In the genomic region with DNA sequence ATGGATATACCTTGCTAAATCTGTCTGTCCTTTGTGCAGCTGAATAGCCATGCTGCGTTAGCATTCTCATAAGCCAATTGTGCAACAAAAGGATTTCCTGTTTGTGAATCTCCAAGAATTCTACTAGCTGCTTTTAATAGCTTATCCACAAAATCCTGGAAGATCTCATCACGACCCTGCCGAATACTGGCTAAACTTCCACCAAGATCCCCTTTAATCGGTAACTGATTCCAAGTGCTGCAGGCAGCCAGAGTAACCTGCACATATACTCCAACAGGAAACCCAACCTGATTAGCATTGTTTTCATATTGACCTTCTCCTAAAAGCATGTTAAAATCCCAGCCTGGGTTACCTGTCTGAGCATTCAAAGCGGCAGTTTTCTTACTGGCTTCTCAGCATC, we compare ENCODE assay signal across 28 mouse cellular contexts. TPM values are rescaled to one million over a fixed set of nuclear protein-coding genes. Genes with fewer than 3 reads are reported as not detected.
A peak's percentile ranks its signal among the peaks of the same experiment; 100 is the strongest.
DNase-seq lines count a peak whose midpoint lies in the region; ATAC-seq and TF ChIP-seq lines count a peak whose summit lies in the region.
"Had no signal": no experiment of that assay in that cellular context is flagged by ENCODE, and none has a peak within 500 bp of the region (broad histone marks: within the 10 kb centered on the region; RNA-seq: fewer than 3 reads in every experiment).

No protein-coding gene starts in this region.

- H3K4me3 ChIP-seq in liver, adult 2 months (ENCODE audit: insufficient read depth, low read depth, low read length): no peak overlapping the region
- H3K4me3 ChIP-seq in liver, embryonic 12.5 days: no peak overlapping the region
- no peak overlapping the region for H3K4me3 ChIP-seq in kidney, embryonic 15.5 days (replicated peaks)
- no peak overlapping the region for H3K4me3 ChIP-seq in hindbrain, embryonic 13.5 days
- H3K4me3 ChIP-seq: embryonic facial prominence, embryonic 15.5 days; erythroblast, embryonic 14.5 days; forebrain, embryonic 10.5 days; gastrocnemius, adult 2 months; heart, embryonic 10.5 days had no signal

- H3K36me3 ChIP-seq in liver, adult 2 months (ENCODE audit: control insufficient read depth, insufficient read depth, low read length): no peaks in the 10 kb centered on the region
- no peaks in the 10 kb centered on the region for H3K36me3 ChIP-seq in liver, embryonic 12.5 days
- no peaks in the 10 kb centered on the region for H3K36me3 ChIP-seq in kidney, embryonic 15.5 days
- H3K36me3 ChIP-seq in hindbrain, embryonic 13.5 days: no peaks in the 10 kb centered on the region
- H3K36me3 ChIP-seq: embryonic facial prominence, embryonic 15.5 days; forebrain, embryonic 10.5 days; heart, embryonic 10.5 days had no signal

- ATAC-seq in liver, embryonic 12.5 days: no peak
- no peak for ATAC-seq in kidney, embryonic 15.5 days (replicated peaks; ENCODE audit: low FRiP score)
- ATAC-seq in hindbrain, embryonic 13.5 days (ENCODE audit: low FRiP score): no peak
- ATAC-seq: forebrain, embryonic 14.5 days had no signal

- H3K27ac ChIP-seq in liver, adult 2 months (replicated peaks; ENCODE audit: insufficient read depth, low read depth, low read length): peak overlapping the region; percentile 40
- no peak overlapping the region for H3K27ac ChIP-seq in liver, embryonic 12.5 days
- peak overlapping the region; percentile 86 for H3K27ac ChIP-seq in kidney, embryonic 15.5 days
- H3K27ac ChIP-seq in hindbrain, embryonic 13.5 days: no peak overlapping the region
- H3K27ac ChIP-seq: embryonic facial prominence, embryonic 15.5 days; forebrain, embryonic 10.5 days; gastrocnemius, adult 2 months; heart, embryonic 10.5 days; hindbrain, embryonic 14.5 days had no signal

- DNase-seq in liver, adult 2 months (ENCODE audit: extremely low read depth, low read depth, low spot score): no peak
- DNase-seq in kidney, postnatal 14 days: peak; percentile 65
- DNase-seq in yolk sac, embryonic 10.5 days (ENCODE audit: low spot score): peak; percentile 73
- DNase-seq in testis, postnatal 14 days (ENCODE audit: low spot score): no peak
- no peak for DNase-seq in heart, postnatal 4 days
- DNase-seq: adrenal gland, postnatal 25 days; B cell, adult 2 months; cerebellum, adult 2 months; cerebellum, postnatal 10 days; embryo, embryonic 11 days; gastrocnemius, adult 2 months; gastrocnemius, postnatal 25 days; heart, adult 18-20 months; heart, postnatal 10 days had no signal

- no peak for TF ChIP-seq POLR2A in liver, adult 2 months (IDR thresholded peaks at IDR 0.05; ENCODE audit: extremely low read depth, insufficient read depth, low read length)

- no peak overlapping the region for H3K4me2 ChIP-seq in liver, embryonic 12.5 days
- H3K4me2 ChIP-seq in kidney, embryonic 15.5 days: no peak overlapping the region
- no peak overlapping the region for H3K4me2 ChIP-seq in hindbrain, embryonic 13.5 days
- H3K4me2 ChIP-seq: embryonic facial prominence, embryonic 15.5 days; hindbrain, embryonic 14.5 days had no signal

- H3K79me2 ChIP-seq in liver, adult 2 months (ENCODE audit: control insufficient read depth, insufficient read depth, low read length): no peaks in the 10 kb centered on the region

- no peak for TF ChIP-seq CTCF in liver, adult 2 months (IDR thresholded peaks at IDR 0.05; ENCODE audit: low read depth, low read length)

- H3K9me3 ChIP-seq in liver, embryonic 12.5 days (replicated peaks): no peaks in the 10 kb centered on the region
- no peaks in the 10 kb centered on the region for H3K9me3 ChIP-seq in kidney, embryonic 15.5 days (replicated peaks)
- peaks cover 6% of the 10 kb centered on the region; the same call in 1 of the 2 replicates for H3K9me3 ChIP-seq in hindbrain, embryonic 13.5 days
- H3K9me3 ChIP-seq: embryonic facial prominence, embryonic 15.5 days had no signal

- no peak overlapping the region for H3K9ac ChIP-seq in liver, adult 2 months (ENCODE audit: low read depth, low read length)
- H3K9ac ChIP-seq in liver, embryonic 12.5 days: no peak overlapping the region
- no peak overlapping the region for H3K9ac ChIP-seq in kidney, embryonic 15.5 days
- no peak overlapping the region for H3K9ac ChIP-seq in hindbrain, embryonic 13.5 days
- H3K9ac ChIP-seq: embryonic facial prominence, embryonic 15.5 days; hindbrain, embryonic 14.5 days had no signal

- H3K27me3 ChIP-seq in liver, adult 2 months (ENCODE audit: control insufficient read depth, insufficient read depth, low read length): no peaks in the 10 kb centered on the region
- no peaks in the 10 kb centered on the region for H3K27me3 ChIP-seq in liver, embryonic 12.5 days (replicated peaks)
- no peaks in the 10 kb centered on the region for H3K27me3 ChIP-seq in kidney, embryonic 15.5 days
- H3K27me3 ChIP-seq in hindbrain, embryonic 13.5 days: no peaks in the 10 kb centered on the region
- H3K27me3 ChIP-seq: embryonic facial prominence, embryonic 15.5 days had no signal

- no peaks in the 10 kb centered on the region; the same call in 1 of the 2 replicates for H3K4me1 ChIP-seq in liver, adult 2 months (ENCODE audit: control insufficient read depth, insufficient read depth, low read length)
- no peaks in the 10 kb centered on the region for H3K4me1 ChIP-seq in liver, embryonic 12.5 days
- peaks cover 5% of the 10 kb centered on the region; the same call in 1 of the 2 replicates for H3K4me1 ChIP-seq in kidney, embryonic 15.5 days
- no peaks in the 10 kb centered on the region for H3K4me1 ChIP-seq in hindbrain, embryonic 13.5 days (replicated peaks)
- H3K4me1 ChIP-seq: embryonic facial prominence, embryonic 15.5 days; forebrain, embryonic 10.5 days; heart, embryonic 10.5 days had no signal

- 29% methylated on average over 5 of the region's 5 CpGs for WGBS in liver, adult 2 months
- WGBS in liver, embryonic 12.5 days (ENCODE audit: insufficient replicate concordance): 69% methylated on average over 5 of the region's 5 CpGs
- 60% methylated on average over 5 of the region's 5 CpGs for WGBS in kidney, embryonic 15.5 days
- WGBS in hindbrain, embryonic 13.5 days: 91% methylated on average over 5 of the region's 5 CpGs

RNA-seq across cellular contexts. Expression of a gene that starts 14.4 kb away (rescaled TPM):
- total RNA-seq in liver, adult 2 months (2014; rRNA removed): not detected in 2 replicates
- polyA plus RNA-seq in liver, adult 2 months (2012; rRNA removed): 0.05 TPM in 1 of 2 replicates, not detected in the other
- not detected in 2 replicates for polyA plus RNA-seq in liver, embryonic 12.5 days (2016; fragmentation: Nextera tagmentation; extraction: Ambion mirVana)
- 2.0 TPM in 2 replicates for polyA plus RNA-seq in kidney, embryonic 15.5 days (2015; fragmentation: Nextera tagmentation; extraction: Ambion mirVana)
- total RNA-seq in heart, postnatal 4 days (2021): not detected
- not detected in 2 replicates for polyA plus RNA-seq in hindbrain, embryonic 13.5 days (2015; fragmentation: Nextera tagmentation; extraction: Ambion mirVana)
- total RNA-seq: adrenal gland, postnatal 25 days; common myeloid progenitor, adult 5-6 weeks; gastrocnemius, adult 2 months; gastrocnemius, postnatal 25 days; heart, adult 18-20 months; heart, postnatal 10 days; hematopoietic stem cell, adult 5-6 weeks; MEL had no signal
- polyA plus RNA-seq: cerebellum, adult 2 months; embryonic facial prominence, embryonic 11.5 days; embryonic facial prominence, embryonic 15.5 days; erythroblast, embryonic 14.5 days; forebrain, embryonic 10.5 days; forebrain, embryonic 14.5 days; heart, embryonic 10.5 days; heart, embryonic 14.5 days; hindbrain, embryonic 14.5 days had no signal

RNA-seq across cellular contexts. Expression of a gene that starts 31.0 kb away (rescaled TPM):
- 282 and 329 TPM in 2 replicates for total RNA-seq in liver, adult 2 months (2014; rRNA removed)
- polyA plus RNA-seq in liver, adult 2 months (2012; rRNA removed): 281 and 297 TPM in 2 replicates
- not detected in 2 replicates for polyA plus RNA-seq in liver, embryonic 12.5 days (2016; fragmentation: Nextera tagmentation; extraction: Ambion mirVana)
- polyA plus RNA-seq in kidney, embryonic 15.5 days (2015; fragmentation: Nextera tagmentation; extraction: Ambion mirVana): 0.64 and 0.72 TPM in 2 replicates
- not detected for total RNA-seq in heart, postnatal 4 days (2021)
- not detected in 2 replicates for polyA plus RNA-seq in hindbrain, embryonic 13.5 days (2015; fragmentation: Nextera tagmentation; extraction: Ambion mirVana)
- total RNA-seq: adrenal gland, postnatal 25 days; common myeloid progenitor, adult 5-6 weeks; gastrocnemius, adult 2 months; gastrocnemius, postnatal 25 days; heart, adult 18-20 months; heart, postnatal 10 days; hematopoietic stem cell, adult 5-6 weeks; MEL had no signal
- polyA plus RNA-seq: cerebellum, adult 2 months; embryonic facial prominence, embryonic 11.5 days; embryonic facial prominence, embryonic 15.5 days; erythroblast, embryonic 14.5 days; forebrain, embryonic 10.5 days; forebrain, embryonic 14.5 days; heart, embryonic 10.5 days; heart, embryonic 14.5 days; hindbrain, embryonic 14.5 days had no signal

RNA-seq across cellular contexts. Expression of a gene that starts 34.3 kb away (rescaled TPM):
- 74.0 and 111 TPM in 2 replicates for total RNA-seq in liver, adult 2 months (2014; rRNA removed)
- 43.8 and 55.8 TPM in 2 replicates for polyA plus RNA-seq in liver, adult 2 months (2012; rRNA removed)
- not detected in 2 replicates for polyA plus RNA-seq in liver, embryonic 12.5 days (2016; fragmentation: Nextera tagmentation; extraction: Ambion mirVana)
- polyA plus RNA-seq in kidney, embryonic 15.5 days (2015; fragmentation: Nextera tagmentation; extraction: Ambion mirVana): 0.36 and 0.45 TPM in 2 replicates
- not detected for total RNA-seq in heart, postnatal 4 days (2021)
- polyA plus RNA-seq in hindbrain, embryonic 13.5 days (2015; fragmentation: Nextera tagmentation; extraction: Ambion mirVana): not detected in 2 replicates
- total RNA-seq: common myeloid progenitor, adult 5-6 weeks; gastrocnemius, adult 2 months; gastrocnemius, postnatal 25 days; heart, postnatal 10 days; hematopoietic stem cell, adult 5-6 weeks; MEL had no signal
- polyA plus RNA-seq: embryonic facial prominence, embryonic 11.5 days; embryonic facial prominence, embryonic 15.5 days; erythroblast, embryonic 14.5 days; forebrain, embryonic 10.5 days; heart, embryonic 10.5 days; heart, embryonic 14.5 days; hindbrain, embryonic 14.5 days had no signal

RNA-seq across cellular contexts. Expression of a gene that starts 53.3 kb away (rescaled TPM):
- 1,124 and 1,219 TPM in 2 replicates for total RNA-seq in liver, adult 2 months (2014; rRNA removed)
- 1,436 and 1,472 TPM in 2 replicates for polyA plus RNA-seq in liver, adult 2 months (2012; rRNA removed)
- 0.07 TPM in 1 of 2 replicates, not detected in the other for polyA plus RNA-seq in liver, embryonic 12.5 days (2016; fragmentation: Nextera tagmentation; extraction: Ambion mirVana)
- polyA plus RNA-seq in kidney, embryonic 15.5 days (2015; fragmentation: Nextera tagmentation; extraction: Ambion mirVana): not detected in 2 replicates
- total RNA-seq in heart, postnatal 4 days (2021): not detected
- polyA plus RNA-seq in hindbrain, embryonic 13.5 days (2015; fragmentation: Nextera tagmentation; extraction: Ambion mirVana): not detected in 2 replicates
- total RNA-seq: adrenal gland, postnatal 25 days; common myeloid progenitor, adult 5-6 weeks; gastrocnemius, adult 2 months; gastrocnemius, postnatal 25 days; heart, adult 18-20 months; heart, postnatal 10 days; hematopoietic stem cell, adult 5-6 weeks; MEL had no signal
- polyA plus RNA-seq: cerebellum, adult 2 months; embryonic facial prominence, embryonic 11.5 days; embryonic facial prominence, embryonic 15.5 days; erythroblast, embryonic 14.5 days; forebrain, embryonic 10.5 days; forebrain, embryonic 14.5 days; heart, embryonic 10.5 days; heart, embryonic 14.5 days; hindbrain, embryonic 14.5 days had no signal

RNA-seq across cellular contexts. Expression of a gene that starts 59.1 kb away (rescaled TPM):
- total RNA-seq in liver, adult 2 months (2014; rRNA removed): 75.6 and 121 TPM in 2 replicates
- polyA plus RNA-seq in liver, adult 2 months (2012; rRNA removed): 54.4 and 60.2 TPM in 2 replicates
- not detected in 2 replicates for polyA plus RNA-seq in liver, embryonic 12.5 days (2016; fragmentation: Nextera tagmentation; extraction: Ambion mirVana)
- polyA plus RNA-seq in kidney, embryonic 15.5 days (2015; fragmentation: Nextera tagmentation; extraction: Ambion mirVana): 0.19 TPM in 1 of 2 replicates, not detected in the other
- total RNA-seq in heart, postnatal 4 days (2021): under 1 TPM in 1 of 2 experiments, not detected in 1; 0.19 TPM
- 0.13 and 0.16 TPM in 2 replicates for polyA plus RNA-seq in hindbrain, embryonic 13.5 days (2015; fragmentation: Nextera tagmentation; extraction: Ambion mirVana)
- total RNA-seq: adrenal gland, postnatal 25 days; common myeloid progenitor, adult 5-6 weeks; heart, adult 18-20 months; MEL had no signal
- polyA plus RNA-seq: embryonic facial prominence, embryonic 11.5 days; embryonic facial prominence, embryonic 15.5 days; erythroblast, embryonic 14.5 days had no signal

Comparison
In these comparisons a context has a peak if more than half of its experiments do, and no peak if none do; other contexts are left out.
1. H3K27ac ChIP-seq: peak in liver, adult 2 months (single experiment) and kidney, embryonic 15.5 days (single experiment); none in liver, embryonic 12.5 days (single experiment) and hindbrain, embryonic 13.5 days (single experiment).
2. RNA of a gene that starts 31.0 kb away (polyA plus RNA-seq): 281 to 297 TPM in liver, adult 2 months; 0.64 to 0.72 TPM in kidney, embryonic 15.5 days, not detected in liver, embryonic 12.5 days and not detected in hindbrain, embryonic 13.5 days; every median in the first group is over 100 times any median in the second.
3. RNA of a gene that starts 34.3 kb away (polyA plus RNA-seq): 43.8 to 55.8 TPM in liver, adult 2 months; 0.36 to 0.45 TPM in kidney, embryonic 15.5 days, not detected in liver, embryonic 12.5 days and not detected in hindbrain, embryonic 13.5 days; every median in the first group is over 10 times any median in the second.
4. DNase-seq: peak in kidney, postnatal 14 days (single experiment) and yolk sac, embryonic 10.5 days (single experiment); none in liver, adult 2 months (single experiment), testis, postnatal 14 days (single experiment) and heart, postnatal 4 days (single experiment).